Mouse (Mus musculus): ENCODE data around the gene 4930524J08Rik. TPM values are rescaled to one million over a fixed set of nuclear protein-coding genes. Genes with fewer than 3 reads are reported as not detected.

The 4930524J08Rik gene
- total and polyA plus RNA-seq, 3 experiments: 0.50 to 5.8 (median 0.72) TPM

GRCm38 (mm10) chr5:99941273-99941672, 37.6 kb upstream of the 4930524J08Rik start:
- Histone ChIP-seq H3K9ac (ENCODE audit: insufficient read depth, low read depth) (no peak overlapping the region), H3K4me1 (ENCODE audit: control insufficient read depth in 1 of 2, insufficient read depth in 2 of 2) (no peaks in the 10 kb centered on the region), H3K27me3 (replicated peaks) (no peaks in the 10 kb centered on the region), H3K79me2 (replicated peaks; ENCODE audit: control insufficient read depth, extremely low read depth, insufficient read depth, poor library complexity, severe bottlenecking) (no peaks in the 10 kb centered on the region), H3K9me3 (replicated peaks; ENCODE audit: low read length) (peaks cover 12% of the 10 kb centered on the region), H3K27ac (ENCODE audit: insufficient read depth, low read depth) (no peak overlapping the region), H3K36me3 (replicated peaks in 1 of 2; ENCODE audit: control insufficient read depth in 1 of 2, insufficient read depth in 1 of 2, low read length in 1 of 2) (no peaks in the 10 kb centered on the region), H3K4me3 (replicated peaks in 1 of 3; ENCODE audit: low read depth in 2 of 3, low read length in 2 of 3, poor library complexity in 1 of 3) (no peak overlapping the region), H3K4me2 (ENCODE audit: insufficient read depth, low read depth, poor library complexity, severe bottlenecking) (no peak overlapping the region)
- dilution Hi-C loops (cut with MboI; ENCODE audit: extremely low pct_ligation_motif_present, extremely low pct_unique_long_range_greater_than_20kb, low sequenced_read_pairs): no loop called here
- DNase-seq (ENCODE audit: extremely low read depth): no peak
- TF ChIP-seq SMC3 (IDR thresholded peaks at IDR 0.05; ENCODE audit: low read depth, low read length) (no peak), BHLHE40 (IDR thresholded peaks at IDR 0.05; ENCODE audit: low read depth, low read length) (no peak), NRF1 (IDR thresholded peaks at IDR 0.05; ENCODE audit: low read depth, low read length) (no peak), POLR2AphosphoS2 (IDR thresholded peaks at IDR 0.05; ENCODE audit: low read depth, low read length) (no peak), KAT2A (IDR thresholded peaks at IDR 0.05; ENCODE audit: insufficient replicate concordance, low read length) (no peak), TBP (conservative IDR thresholded peaks at IDR 0.05; ENCODE audit: low read depth, low read length) (no peak), UBTF (IDR thresholded peaks at IDR 0.05; ENCODE audit: low read depth, low read length) (no peak), TCF12 (IDR thresholded peaks at IDR 0.05; ENCODE audit: low read depth, low read length) (no peak), RAD21 (IDR thresholded peaks at IDR 0.05; ENCODE audit: low read depth, low read length) (no peak), MEF2A (IDR thresholded peaks at IDR 0.05; ENCODE audit: borderline replicate concordance, low read depth, low read length) (no peak), SIN3A (IDR thresholded peaks at IDR 0.05; ENCODE audit: low read length) (no peak), MAFK (IDR thresholded peaks at IDR 0.05; ENCODE audit: insufficient replicate concordance, low read length) (no peak), JUN (IDR thresholded peaks at IDR 0.05; ENCODE audit: insufficient read depth, low read depth, low read length) (no peak), ZKSCAN1 (IDR thresholded peaks at IDR 0.05; ENCODE audit: borderline replicate concordance, low read depth, low read length) (no peak), MXI1 (IDR thresholded peaks at IDR 0.05; ENCODE audit: low read depth, low read length) (no peak), ZNF384 (IDR thresholded peaks at IDR 0.05; ENCODE audit: low read depth, low read length) (no peak), ELF1 (IDR thresholded peaks at IDR 0.05; ENCODE audit: low read depth, low read length) (no peak)
- in situ Hi-C loops (cut with MboI; ENCODE audit: low pct_ligation_motif_present, low pct_unique_long_range_greater_than_20kb, low sequenced_read_pairs): loop anchor here (25.0 kb wide), 2 partner anchors 296 to 371 kb away; no protein-coding TSS in a partner anchor

GRCm38 (mm10) chr5:99941776-99942502, 36.9 kb upstream of the 4930524J08Rik start:
- TF ChIP-seq BHLHE40 (IDR thresholded peaks at IDR 0.05; ENCODE audit: low read depth, low read length): no peak
- no peak for TF ChIP-seq CTCF (conservative IDR thresholded peaks at IDR 0.05 in 1 of 2, IDR thresholded peaks at IDR 0.05 in 1 of 2; ENCODE audit: low read depth in 2 of 2, low read length in 2 of 2)
- TF ChIP-seq ZMIZ1 (IDR thresholded peaks at IDR 0.05; ENCODE audit: low read depth, low read length): no peak
- TF ChIP-seq ZC3H11A (IDR thresholded peaks at IDR 0.05; ENCODE audit: low read depth, low read length): no peak
- TF ChIP-seq NELFE (IDR thresholded peaks at IDR 0.05; ENCODE audit: low read depth, low read length): no peak
- TF ChIP-seq PAX5 (IDR thresholded peaks at IDR 0.05; ENCODE audit: low read length): no peak
- no peak for TF ChIP-seq USF1 (IDR thresholded peaks at IDR 0.05; ENCODE audit: low read depth, low read length)
- TF ChIP-seq RAD21 (IDR thresholded peaks at IDR 0.05; ENCODE audit: low read depth, low read length): no peak
- TF ChIP-seq ELF1 (IDR thresholded peaks at IDR 0.05; ENCODE audit: low read depth, low read length): no peak
- TF ChIP-seq SMC3 (IDR thresholded peaks at IDR 0.05; ENCODE audit: low read depth, low read length): no peak
- Histone ChIP-seq H3K79me2 (replicated peaks; ENCODE audit: control insufficient read depth, extremely low read depth, insufficient read depth, poor library complexity, severe bottlenecking) (no peaks in the 10 kb centered on the region), H3K4me1 (ENCODE audit: control insufficient read depth in 1 of 2, insufficient read depth in 2 of 2) (no peaks in the 10 kb centered on the region), H3K36me3 (replicated peaks in 1 of 2; ENCODE audit: control insufficient read depth in 1 of 2, insufficient read depth in 1 of 2, low read length in 1 of 2) (no peaks in the 10 kb centered on the region), H3K27ac (ENCODE audit: insufficient read depth, low read depth) (no peak overlapping the region), H3K4me3 (replicated peaks in 1 of 3; ENCODE audit: low read depth in 2 of 3, low read length in 2 of 3, poor library complexity in 1 of 3) (no peak overlapping the region), H3K9ac (ENCODE audit: insufficient read depth, low read depth) (no peak overlapping the region), H3K27me3 (replicated peaks) (no peaks in the 10 kb centered on the region), H3K4me2 (ENCODE audit: insufficient read depth, low read depth, poor library complexity, severe bottlenecking) (no peak overlapping the region), H3K9me3 (replicated peaks; ENCODE audit: low read length) (peaks cover 12% of the 10 kb centered on the region)
- DNase-seq (ENCODE audit: extremely low read depth): no peak
- dilution Hi-C loops (cut with MboI; ENCODE audit: extremely low pct_ligation_motif_present, extremely low pct_unique_long_range_greater_than_20kb, low sequenced_read_pairs) (no loop called here), in situ Hi-C loops (cut with MboI; ENCODE audit: low pct_ligation_motif_present, low pct_unique_long_range_greater_than_20kb, low sequenced_read_pairs) (loop anchor here (25.0 kb wide), 2 partner anchors 295 to 370 kb away; no protein-coding TSS in a partner anchor)
